Mouse (Mus musculus): Measurements from ENCODE around the gene Yrdc. TPM values are rescaled to one million over a fixed set of nuclear protein-coding genes. Genes with fewer than 3 reads are reported as not detected.
A peak's percentile ranks its signal among the peaks of the same experiment; 100 is the strongest.

Gene Yrdc
- total RNA-seq (2021) (10 to 100 TPM; 21.6 to 22.6 TPM), polyA plus RNA-seq (2012; rRNA removed) (18.4 and 38.6 TPM in 2 replicates)
- long read RNA-seq, transcript Yrdc-201 (5 exons, 1,634 nt) = major isoform, 28 of 31 reads
- long read RNA-seq, partial matches to known transcripts = 0 of 31 reads
- long read RNA-seq, other reads (novel, unspliced or antisense) = 2 of 31 reads

- Histone ChIP-seq H3K79me2 (replicated peaks; ENCODE audit: control insufficient read depth, insufficient read depth, low read length) (no peaks in the 10 kb centered on the region), H3K4me1 (ENCODE audit: control insufficient read depth, insufficient read depth, low read length) (peaks cover 4% of the 10 kb centered on the region), H3K9ac (ENCODE audit: low read depth, low read length) (peak within 1 kb of the TSS; percentile 99), H3K4me3 (peak within 1 kb of the TSS; percentile 92), H3K36me3 (ENCODE audit: control insufficient read depth, insufficient read depth, low read length) (no peaks in the 10 kb centered on the region; the same call in 1 of the 2 replicates), H3K27ac (peak within 1 kb of the TSS; percentile 93), H3K27me3 (ENCODE audit: control insufficient read depth, insufficient read depth, low read length) (no peaks in the 10 kb centered on the region)
- peak; percentile 96 to 97 for DNase-seq
- peak; percentile 64 for TF ChIP-seq POLR2A (IDR thresholded peaks at IDR 0.05; ENCODE audit: insufficient read depth, low read depth, low read length)
- TF ChIP-seq CTCF (IDR thresholded peaks at IDR 0.05) = peak; percentile 64
- TF ChIP-seq EP300 (IDR thresholded peaks at IDR 0.05; ENCODE audit: insufficient read depth, low read depth, low read length) = no peak
- intact Hi-C loops (cut with DNase I) = loop anchor here (1.0 to 10.0 kb wide), 3 partner anchors 87 to 214 kb away; partner anchors contain the start of genes 9930104L06Rik, Cdca8, Dnali1 and Sf3a3
- under 1% methylated on average over 73 of the region's 90 CpGs for WGBS
Measured at GRCm38 (mm10) chr4:124850261-124850913, at the start of gene Yrdc. Gene Yrdc (plus strand): TSS chr4:124850679.

- TF ChIP-seq EP300 (IDR thresholded peaks at IDR 0.05; ENCODE audit: insufficient read depth, low read depth, low read length) (no peak), CTCF (IDR thresholded peaks at IDR 0.05) (peak; percentile 98), POLR2A (IDR thresholded peaks at IDR 0.05; ENCODE audit: insufficient read depth, low read depth, low read length) (no peak)
- intact Hi-C loops (cut with DNase I) = loop anchor here (1.0 to 5.0 kb wide), 4 partner anchors 46 to 136 kb away; partner anchors contain the start of genes 9930104L06Rik, Cdca8 and Sf3a3
- Histone ChIP-seq H3K4me3 (peak within 1 kb of the TSS; percentile 91), H3K9ac (ENCODE audit: low read depth, low read length) (peak within 1 kb of the TSS; percentile 86), H3K36me3 (ENCODE audit: control insufficient read depth, insufficient read depth, low read length) (no peaks in the 10 kb centered on the region; the same call in 1 of the 2 replicates), H3K27me3 (ENCODE audit: control insufficient read depth, insufficient read depth, low read length) (no peaks in the 10 kb centered on the region), H3K4me1 (ENCODE audit: control insufficient read depth, insufficient read depth, low read length) (peaks cover 3% of the 10 kb centered on the region), H3K79me2 (replicated peaks; ENCODE audit: control insufficient read depth, insufficient read depth, low read length) (peaks cover 3% of the 10 kb centered on the region), H3K27ac (peak within 1 kb of the TSS; percentile 93)
- WGBS = 4% methylated on average over 21 of the region's 21 CpGs
- DNase-seq = peak; percentile 85 to 89
Measured at GRCm38 (mm10) chr4:124801552-124802308, 48.7 kb upstream of the Yrdc start, which contains the start of gene Mtf1. Gene Mtf1 (plus strand): TSS chr4:124802104.

- TF ChIP-seq POLR2A (IDR thresholded peaks at IDR 0.05; ENCODE audit: insufficient read depth, low read depth, low read length) = peak; percentile 83
- no peak for TF ChIP-seq EP300 (IDR thresholded peaks at IDR 0.05; ENCODE audit: insufficient read depth, low read depth, low read length)
- no peaks in the 10 kb centered on the region for H3K27me3 ChIP-seq (ENCODE audit: control insufficient read depth, insufficient read depth, low read length)
- peak overlapping the region; percentile 91 for H3K4me3 ChIP-seq
- H3K4me1 ChIP-seq (ENCODE audit: control insufficient read depth, insufficient read depth, low read length) = peaks cover 3% of the 10 kb centered on the region
- intact Hi-C loops (cut with DNase I) = loop anchor here (1.0 to 5.0 kb wide), 4 partner anchors 45 to 135 kb away; partner anchors contain the start of genes 9930104L06Rik, Cdca8 and Sf3a3
- WGBS = 2% methylated on average over 52 of the region's 53 CpGs
- peak; percentile 96 to 97 for DNase-seq
- peaks cover 3% of the 10 kb centered on the region for H3K79me2 ChIP-seq (replicated peaks; ENCODE audit: control insufficient read depth, insufficient read depth, low read length)
- H3K27ac ChIP-seq = peak overlapping the region; percentile 93
- H3K36me3 ChIP-seq (ENCODE audit: control insufficient read depth, insufficient read depth, low read length) = no peaks in the 10 kb centered on the region; the same call in 1 of the 2 replicates
- peak overlapping the region; percentile 86 for H3K9ac ChIP-seq (ENCODE audit: low read depth, low read length)
Measured at GRCm38 (mm10) chr4:124802309-124803260, 47.9 kb upstream of the Yrdc start.

GRCm38 (mm10) chr4:124803406-124803805, 47.1 kb upstream of the Yrdc start:
- Histone ChIP-seq H3K36me3 (ENCODE audit: control insufficient read depth, insufficient read depth, low read length) (no peaks in the 10 kb centered on the region; the same call in 1 of the 2 replicates), H3K27me3 (ENCODE audit: control insufficient read depth, insufficient read depth, low read length) (no peaks in the 10 kb centered on the region), H3K4me3 (no peak overlapping the region; the same call in none of the 2 replicates), H3K4me1 (ENCODE audit: control insufficient read depth, insufficient read depth, low read length) (peaks cover 3% of the 10 kb centered on the region), H3K9ac (ENCODE audit: low read depth, low read length) (no peak overlapping the region), H3K27ac (no peak overlapping the region), H3K79me2 (replicated peaks; ENCODE audit: control insufficient read depth, insufficient read depth, low read length) (peaks cover 3% of the 10 kb centered on the region)
- 65% methylated on average over 6 of the region's 6 CpGs for WGBS
- no peak for DNase-seq
- intact Hi-C loops (cut with DNase I) = loop anchor here (5.0 kb wide), 3 partner anchors 51 to 134 kb away; partner anchors contain the start of genes 9930104L06Rik, Cdca8 and Sf3a3
- TF ChIP-seq EP300 (IDR thresholded peaks at IDR 0.05; ENCODE audit: insufficient read depth, low read depth, low read length) (no peak), POLR2A (IDR thresholded peaks at IDR 0.05; ENCODE audit: insufficient read depth, low read depth, low read length) (no peak), CTCF (IDR thresholded peaks at IDR 0.05) (no peak)

GRCm38 (mm10) chr4:124808511-124808910, 42.0 kb upstream of the Yrdc start:
- TF ChIP-seq CTCF (IDR thresholded peaks at IDR 0.05) = no peak
- no peak for TF ChIP-seq EP300 (IDR thresholded peaks at IDR 0.05; ENCODE audit: insufficient read depth, low read depth, low read length)
- TF ChIP-seq POLR2A (IDR thresholded peaks at IDR 0.05; ENCODE audit: insufficient read depth, low read depth, low read length) = no peak
- intact Hi-C loops (cut with DNase I) = no loop called here
- Histone ChIP-seq H3K27ac (no peak overlapping the region; the same call in 1 of the 2 replicates), H3K36me3 (ENCODE audit: control insufficient read depth, insufficient read depth, low read length) (no peaks in the 10 kb centered on the region), H3K9ac (ENCODE audit: low read depth, low read length) (no peak overlapping the region), H3K4me1 (ENCODE audit: control insufficient read depth, insufficient read depth, low read length) (peaks cover 3% of the 10 kb centered on the region), H3K4me3 (no peak overlapping the region), H3K27me3 (ENCODE audit: control insufficient read depth, insufficient read depth, low read length) (no peaks in the 10 kb centered on the region), H3K79me2 (replicated peaks; ENCODE audit: control insufficient read depth, insufficient read depth, low read length) (peaks cover 2% of the 10 kb centered on the region; the same call in 1 of the 2 replicates)
- DNase-seq = peak in 1 of 2 experiments; percentile 15
- 30% methylated on average over 5 of the region's 5 CpGs for WGBS
